Mouse (Mus musculus) kidney, adult 2 months (tissue): Measurements from ENCODE around the gene Cybc1. TPM values are rescaled to one million over a fixed set of nuclear protein-coding genes. Genes with fewer than 3 reads are reported as not detected.

Experiments used
- DNase-seq: peaks from one replicate; pipeline ENCODE4 v3.0.0; 2021
- H3K27ac ChIP-seq: fragments of 200-500 bp; 2 replicates; pipeline ENCODE4 v1.5.1; 2012; ENCODE audit warnings: low read depth, low read length, control low read depth, inconsistent platforms; ENCODE audit not compliant: insufficient read depth
- H3K27me3 ChIP-seq: fragments of 200-500 bp; replicated peaks from 2 replicates; pipeline ENCODE4 v1.6.1; 2012; ENCODE audit warnings: mild to moderate bottlenecking, moderate library complexity, low read length, inconsistent platforms; ENCODE audit not compliant: control insufficient read depth, insufficient read depth
- H3K36me3 ChIP-seq: fragments of 200-500 bp; 2 replicates; pipeline ENCODE4 v1.6.1; 2012; ENCODE audit warnings: mild to moderate bottlenecking, moderate library complexity, low read length, inconsistent platforms; ENCODE audit not compliant: control insufficient read depth, insufficient read depth
- H3K4me1 ChIP-seq: fragments of 200-500 bp; 2 replicates; pipeline ENCODE4 v1.6.1; 2011; ENCODE audit warnings: low read length; ENCODE audit not compliant: control insufficient read depth, insufficient read depth
- H3K4me3 ChIP-seq: fragments of 200-500 bp; 2 replicates; pipeline ENCODE4 v1.5.1; 2011; ENCODE audit warnings: mild to moderate bottlenecking, low read depth, low read length, control low read depth; ENCODE audit not compliant: insufficient read depth
- CTCF ChIP-seq: fragments of 200-500 bp; conservative IDR thresholded peaks from 2 replicates; pipeline ENCODE4 v1.5.1; 2011; ENCODE audit warnings: low read depth, mild to moderate bottlenecking, control low read depth, low read length, moderate library complexity, mixed read lengths; ENCODE audit not compliant: insufficient read depth, insufficient read length
- POLR2A ChIP-seq: fragments of 200-500 bp; IDR thresholded peaks from one replicate; pipeline ENCODE4 v1.6.1; 2011; ENCODE audit warnings: low read depth, low read length, control low read depth
- WGBS: fragments of 180-500 bp; shearing (Covaris S2); methylation state at CpG from one replicate; pipeline ENCODE4 v1.1.7; 2018; 5-methylcytosine and 5-hydroxymethylcytosine counted together
- polyA plus RNA-seq: library from polyadenylated mRNA; depleted of rRNA; stranded (reverse); fragments of >200 nt; gene quantifications from 2 replicates; pipeline ENCODE4 v1.2.3, GENCODE M21; 2012; rRNA removed

The Cybc1 gene
- polyA plus RNA-seq = 13.7 and 15.3 TPM in 2 replicates

DNA sequence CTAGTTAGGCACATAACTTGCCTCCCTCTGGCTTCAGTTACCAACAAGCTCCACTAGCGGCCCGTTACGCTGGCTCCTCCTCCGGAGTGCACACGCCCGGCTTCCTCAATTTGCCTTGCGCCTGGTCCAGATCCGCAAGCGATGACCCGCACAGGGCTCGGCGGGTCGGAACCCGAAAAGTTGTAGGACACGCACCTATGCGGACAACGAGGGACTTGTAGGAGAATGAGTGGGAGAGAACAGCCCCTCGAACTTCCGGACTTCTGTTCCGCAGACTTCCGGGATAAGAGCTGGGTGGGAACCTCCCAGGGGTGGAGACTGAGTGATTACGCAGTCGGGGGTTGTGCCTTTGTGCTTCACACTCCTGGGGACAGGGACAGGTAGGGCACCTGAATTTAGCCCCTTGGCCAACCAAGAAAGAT, at the start of gene Cybc1:
Gene Cybc1, minus strand, starts transcription at position 305 of the 422 bp plus-strand sequence.
- no peaks in the 10 kb centered on the region for H3K36me3 ChIP-seq
- peak within 1 kb of the TSS; percentile 79 for H3K4me3 ChIP-seq
- H3K27ac ChIP-seq = peak within 1 kb of the TSS; percentile 83
- TF ChIP-seq POLR2A = peak; percentile 44
- TF ChIP-seq CTCF = peak; percentile 29
- no peaks in the 10 kb centered on the region for H3K27me3 ChIP-seq
- H3K4me1 ChIP-seq = peaks cover 15% of the 10 kb centered on the region; the same call in 1 of the 2 replicates
- peak; percentile 90 for DNase-seq
- under 1% methylated on average over 23 of the region's 23 CpGs for WGBS

GRCm38 (mm10) chr11:121278011-121278410, 48.9 kb upstream of the Cybc1 start:
- no peak for DNase-seq
- 91% methylated on average over 3 of the region's 3 CpGs for WGBS

GRCm38 (mm10) chr11:121277516-121277915, 48.4 kb upstream of the Cybc1 start:
- TF ChIP-seq POLR2A (no peak), CTCF (no peak)
- WGBS = 85% methylated on average over 8 of the region's 8 CpGs
- Histone ChIP-seq H3K36me3 (no peaks in the 10 kb centered on the region), H3K4me3 (no peak overlapping the region), H3K27ac (no peak overlapping the region), H3K4me1 (no peaks in the 10 kb centered on the region), H3K27me3 (no peaks in the 10 kb centered on the region)
- no peak for DNase-seq

More at GRCm38 (mm10) chr11:121278011-121278410, 48.9 kb upstream of the Cybc1 start:
- no peaks in the 10 kb centered on the region for H3K4me1 ChIP-seq
- H3K27me3 ChIP-seq = no peaks in the 10 kb centered on the region
- no peaks in the 10 kb centered on the region for H3K36me3 ChIP-seq
- TF ChIP-seq CTCF = no peak
- TF ChIP-seq POLR2A = no peak
- no peak overlapping the region for H3K27ac ChIP-seq
- H3K4me3 ChIP-seq = no peak overlapping the region

DNA sequence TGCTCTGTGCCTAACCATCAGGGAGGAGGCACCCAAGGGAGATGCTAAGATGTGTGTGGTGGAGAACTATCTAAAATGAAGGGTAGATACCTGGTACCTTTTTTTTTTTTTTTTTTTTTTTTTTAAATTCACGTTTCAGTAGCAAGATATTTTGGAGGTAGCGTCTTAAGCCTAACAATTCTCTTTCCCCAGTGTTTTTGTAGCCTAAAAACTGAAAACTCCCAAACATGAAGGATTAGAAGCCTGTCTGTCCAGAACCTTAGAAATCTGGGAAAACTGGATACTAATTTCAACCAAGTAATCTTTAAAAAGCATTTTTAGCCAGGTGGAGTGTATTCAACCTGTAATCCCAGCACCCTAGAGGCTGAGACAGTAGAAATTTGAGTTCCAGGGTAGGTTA, 32.0 kb upstream of the Cybc1 start:
- peaks cover 4% of the 10 kb centered on the region; the same call in 1 of the 2 replicates for H3K4me1 ChIP-seq
- DNase-seq = no peak
- no peaks in the 10 kb centered on the region for H3K36me3 ChIP-seq
- TF ChIP-seq POLR2A = no peak
- TF ChIP-seq CTCF = no peak
- H3K27me3 ChIP-seq = no peaks in the 10 kb centered on the region
- peak overlapping the region; percentile 78 for H3K4me3 ChIP-seq
- no peak overlapping the region for H3K27ac ChIP-seq
- 44% methylated on average over 2 of the region's 2 CpGs for WGBS

DNA sequence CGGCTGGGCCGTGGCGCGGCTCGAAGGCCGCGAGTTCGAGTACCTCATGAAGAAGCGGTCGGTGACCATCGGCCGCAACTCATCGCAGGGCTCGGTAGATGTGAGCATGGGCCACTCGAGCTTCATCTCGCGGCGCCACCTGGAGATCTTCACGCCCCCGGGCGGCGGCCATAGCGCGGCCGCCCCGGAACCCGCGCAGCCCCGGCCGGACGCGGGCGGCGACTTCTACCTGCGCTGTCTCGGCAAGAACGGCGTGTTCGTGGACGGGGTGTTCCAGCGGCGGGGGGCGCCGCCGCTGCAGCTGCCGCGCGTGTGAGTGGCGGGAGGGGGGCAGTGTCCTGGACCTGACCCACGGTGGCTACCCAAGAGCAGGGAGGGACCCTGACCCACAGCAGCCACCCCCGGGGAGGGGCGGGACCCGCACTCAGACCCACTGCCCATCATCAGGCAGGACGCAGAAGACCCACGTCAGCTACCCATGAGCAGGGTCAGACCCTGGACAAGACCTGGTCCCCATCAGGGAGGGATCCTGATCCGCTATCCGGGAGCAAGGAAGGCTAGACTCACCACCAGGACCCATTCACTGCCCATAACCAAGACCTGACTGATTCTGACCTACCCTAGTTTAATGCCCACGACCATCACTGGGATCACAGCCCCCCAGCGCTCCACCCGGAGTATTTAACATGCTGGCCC, 31.2 kb upstream of the Cybc1 start:
- Histone ChIP-seq H3K4me3 (peak overlapping the region; percentile 78), H3K27me3 (no peaks in the 10 kb centered on the region), H3K4me1 (peaks cover 4% of the 10 kb centered on the region; the same call in 1 of the 2 replicates), H3K27ac (no peak overlapping the region), H3K36me3 (no peaks in the 10 kb centered on the region)
- peak; percentile 29 for DNase-seq
- TF ChIP-seq CTCF (no peak), POLR2A (no peak)
- WGBS = 1% methylated on average over 60 of the region's 60 CpGs

DNA sequence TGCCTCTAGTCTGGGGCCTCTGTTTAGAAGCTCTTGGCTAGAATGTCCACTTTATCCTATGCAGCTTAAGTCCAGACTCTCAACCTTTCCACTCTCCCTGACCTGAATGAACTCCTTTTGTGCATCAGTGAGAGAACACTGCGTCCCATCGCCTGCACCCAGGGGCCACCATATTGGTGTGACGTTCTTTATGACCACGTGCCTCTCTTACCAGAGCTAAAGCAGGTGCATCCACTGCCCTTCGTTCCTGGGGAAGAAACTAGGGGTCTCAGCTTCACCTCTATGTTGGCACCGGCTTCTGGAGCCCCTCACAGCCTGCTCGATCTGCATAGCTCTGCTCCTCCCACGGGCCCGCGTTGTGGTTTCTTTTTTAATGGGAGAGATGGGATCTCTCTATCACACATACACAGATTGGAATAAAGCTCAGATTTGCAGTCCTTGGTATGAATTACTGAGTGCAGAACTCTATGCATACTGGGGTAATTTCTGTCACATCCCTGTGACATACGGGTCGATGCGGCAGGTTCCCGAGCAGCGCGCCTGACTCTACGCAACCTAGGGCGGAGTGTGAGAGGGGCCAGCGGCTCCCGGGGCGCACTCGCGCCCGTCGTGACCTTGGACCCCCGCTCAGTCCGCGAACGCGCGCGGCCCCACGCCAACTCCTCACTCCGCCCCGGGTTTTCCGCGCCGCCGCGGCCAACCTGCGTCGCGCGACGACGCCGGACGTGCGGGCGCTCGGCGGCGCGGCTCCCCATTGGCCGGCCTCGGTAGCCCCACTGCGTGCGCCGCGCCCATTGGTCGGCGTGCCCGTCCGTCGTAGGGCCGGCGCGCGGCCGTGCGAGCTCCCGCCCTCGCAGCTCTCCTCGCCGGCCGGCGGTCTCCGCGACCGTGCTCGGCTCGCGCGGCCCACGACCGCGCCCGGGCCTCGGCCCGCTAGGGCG, 30.3 kb upstream of the Cybc1 start, which contains the start of gene Foxk2:
Gene Foxk2, plus strand, starts transcription at position 831 of the 941 bp plus-strand sequence.
- Histone ChIP-seq H3K27me3 (no peaks in the 10 kb centered on the region), H3K4me1 (peaks cover 4% of the 10 kb centered on the region; the same call in 1 of the 2 replicates), H3K36me3 (no peaks in the 10 kb centered on the region), H3K27ac (peak within 1 kb of the TSS; percentile 83), H3K4me3 (peak within 1 kb of the TSS; percentile 94)
- 3% methylated on average over 91 of the region's 91 CpGs for WGBS
- peak; percentile 94 for DNase-seq
- no peak for TF ChIP-seq CTCF
- TF ChIP-seq POLR2A = peak; percentile 24

GRCm38 (mm10) chr11:121250196-121250595, 21.1 kb upstream of the Cybc1 start:
- DNase-seq = no peak
- Histone ChIP-seq H3K36me3 (peaks cover 16% of the 10 kb centered on the region), H3K27me3 (no peaks in the 10 kb centered on the region), H3K4me3 (no peak overlapping the region), H3K4me1 (no peaks in the 10 kb centered on the region), H3K27ac (no peak overlapping the region)
- TF ChIP-seq POLR2A (no peak), CTCF (no peak)
- 86% methylated on average over 8 of the region's 8 CpGs for WGBS
